Mouse (Mus musculus): ENCODE measurements around the gene Aifm1. TPM values are rescaled to one million over a fixed set of nuclear protein-coding genes. Genes with fewer than 3 reads are reported as not detected.
"Not testable (repeated sequence)": the region's sequence is repeated elsewhere in the genome, so short reads cannot be mapped to it uniquely, and the experiment has no call there.

Aifm1 gene
- total RNA-seq, 2 experiments from 2014 or later, result 39.2 to 48.4 TPM

DNA sequence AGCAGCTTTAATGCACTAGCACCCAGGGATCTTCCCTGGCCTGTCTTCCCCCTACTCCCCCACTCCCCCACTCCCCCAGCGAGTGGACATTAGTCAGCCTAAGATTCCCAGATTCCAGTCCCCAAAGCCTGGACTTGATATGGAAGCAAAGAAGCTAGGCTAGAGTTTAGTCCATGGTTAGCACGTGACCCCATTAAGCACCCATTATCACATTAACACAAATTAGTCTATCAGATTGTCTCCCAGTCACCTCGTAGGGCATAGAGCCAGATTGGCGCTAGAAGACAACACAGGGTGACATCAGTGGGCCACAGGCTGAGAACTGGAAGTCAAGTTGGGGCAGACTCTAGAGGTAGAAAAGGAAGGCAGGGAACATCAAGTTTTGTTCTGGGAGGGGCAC, 52.4 kb downstream of the Aifm1 start:
- no peak for ATAC-seq (ENCODE audit: poor library complexity, severe bottlenecking)

DNA sequence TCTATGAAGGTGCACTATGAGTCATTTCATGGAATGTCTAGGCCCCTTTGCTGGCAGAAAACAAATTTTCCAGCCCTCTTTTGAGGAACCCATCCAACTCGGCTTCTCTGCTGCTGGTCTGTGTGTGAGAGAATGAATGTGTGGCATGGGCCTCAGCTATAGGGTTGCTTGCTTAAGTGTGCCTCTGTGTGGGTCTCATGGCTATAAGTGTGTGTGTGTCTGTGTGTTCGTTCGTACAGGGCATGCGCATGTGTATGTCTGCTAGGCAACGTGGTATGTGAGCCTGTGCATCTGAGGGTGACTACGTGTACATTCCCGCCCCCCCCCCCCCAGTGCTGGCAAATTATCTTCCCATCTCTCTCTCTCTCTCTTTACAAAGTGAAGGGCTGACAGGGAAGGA, 52.9 kb downstream of the Aifm1 start:
- no peak for ATAC-seq (ENCODE audit: poor library complexity, severe bottlenecking)

DNA sequence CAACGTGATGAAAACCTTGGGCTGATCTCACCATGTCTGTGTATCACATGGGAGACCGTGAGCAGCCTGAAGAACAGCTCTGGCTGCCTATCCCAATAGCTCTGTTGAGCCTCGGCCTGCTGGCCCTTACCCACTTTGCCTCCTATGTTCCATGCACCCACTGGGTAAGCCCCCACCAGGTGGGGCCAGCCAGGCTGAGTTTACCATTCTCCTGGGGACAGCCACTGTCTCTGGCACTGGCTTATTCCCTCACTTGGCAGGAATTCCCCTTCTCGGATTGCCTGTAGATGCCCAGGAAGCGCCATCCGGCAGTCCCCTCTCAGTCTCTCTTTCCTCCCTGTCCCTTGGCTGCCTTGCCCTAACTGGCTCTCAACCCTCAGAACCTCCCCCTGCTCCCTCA, 56.4 kb downstream of the Aifm1 start:
- no peak for ATAC-seq (ENCODE audit: poor library complexity, severe bottlenecking)

DNA sequence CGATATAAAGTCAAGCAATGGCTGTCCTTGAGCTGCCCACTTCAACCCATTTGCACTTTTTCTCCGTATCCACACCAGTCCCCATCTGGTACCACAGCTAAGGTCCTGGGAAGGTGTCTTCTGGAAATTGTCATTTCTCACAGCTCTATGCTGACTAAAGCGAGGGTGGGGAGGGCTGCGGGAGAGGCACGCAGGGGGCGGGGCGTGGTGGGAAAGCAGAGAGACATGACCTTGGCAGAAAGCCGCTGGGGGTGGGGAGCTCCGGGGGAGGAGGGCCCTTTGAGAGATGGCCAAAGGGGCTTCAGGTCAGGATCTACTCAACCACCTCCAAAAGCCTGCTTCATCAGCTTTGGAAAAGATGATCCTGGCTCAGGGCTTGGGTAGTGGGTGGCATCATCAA, 58.3 kb downstream of the Aifm1 start:
- ATAC-seq (ENCODE audit: poor library complexity, severe bottlenecking), result no peak

DNA sequence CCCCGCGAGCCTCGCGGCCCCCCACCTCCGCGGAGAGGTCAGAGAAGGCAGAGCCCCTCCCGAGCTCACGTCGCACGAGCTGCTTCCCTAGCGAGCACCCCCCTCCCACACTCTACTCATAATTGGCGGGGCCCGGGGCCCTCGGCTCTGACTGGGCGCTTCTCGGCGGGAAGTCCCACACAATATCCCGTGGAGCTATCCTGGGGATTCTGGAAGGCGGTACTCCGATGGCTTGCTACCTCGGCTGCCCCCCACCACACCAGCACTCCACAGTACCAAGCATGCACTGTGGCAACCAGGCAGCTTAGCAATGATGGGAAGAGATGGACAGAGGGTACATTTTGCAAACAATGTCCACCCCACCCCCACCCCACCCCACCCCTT, 58.9 kb downstream of the Aifm1 start:
- ATAC-seq (ENCODE audit: poor library complexity, severe bottlenecking), result no peak

DNA sequence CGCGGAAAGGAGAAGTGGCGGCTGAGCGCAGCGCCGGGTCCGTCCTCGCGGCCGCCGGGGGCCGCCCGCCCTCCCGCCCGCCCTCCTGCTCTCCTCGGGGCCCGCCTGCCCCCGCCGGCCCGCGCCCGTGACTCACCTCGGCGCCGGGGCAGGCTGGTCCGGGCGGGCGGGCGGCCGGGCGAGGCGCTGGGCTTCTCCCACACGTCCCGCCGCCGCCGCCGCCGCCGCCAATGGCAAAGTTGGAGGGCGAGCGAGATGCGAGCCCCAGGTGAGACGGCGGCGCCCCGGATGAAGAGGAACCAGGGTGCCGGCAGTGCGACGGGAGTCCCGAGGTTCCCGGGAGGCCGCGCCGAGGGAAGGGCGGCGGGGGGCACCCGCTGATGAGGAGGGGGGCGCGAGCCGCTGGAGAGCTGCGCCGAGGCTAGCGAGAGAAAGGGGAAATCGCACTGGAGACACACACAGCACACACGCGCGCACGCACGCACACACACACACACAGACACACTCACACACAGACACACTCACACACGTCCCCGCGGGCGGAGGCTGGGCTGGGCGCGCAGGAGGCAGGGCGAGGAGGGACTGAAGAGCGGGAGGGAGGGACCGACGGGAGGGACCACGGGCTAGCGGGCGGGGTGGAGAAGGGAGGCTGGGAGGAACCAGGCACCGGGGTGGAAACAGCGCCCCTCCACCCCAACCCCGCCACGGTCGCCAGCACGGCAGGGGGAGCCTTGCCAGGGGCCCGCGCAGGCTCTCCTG, 59.4 kb downstream of the Aifm1 start:
- peak; percentile 92 for ATAC-seq (ENCODE audit: poor library complexity, severe bottlenecking)

DNA sequence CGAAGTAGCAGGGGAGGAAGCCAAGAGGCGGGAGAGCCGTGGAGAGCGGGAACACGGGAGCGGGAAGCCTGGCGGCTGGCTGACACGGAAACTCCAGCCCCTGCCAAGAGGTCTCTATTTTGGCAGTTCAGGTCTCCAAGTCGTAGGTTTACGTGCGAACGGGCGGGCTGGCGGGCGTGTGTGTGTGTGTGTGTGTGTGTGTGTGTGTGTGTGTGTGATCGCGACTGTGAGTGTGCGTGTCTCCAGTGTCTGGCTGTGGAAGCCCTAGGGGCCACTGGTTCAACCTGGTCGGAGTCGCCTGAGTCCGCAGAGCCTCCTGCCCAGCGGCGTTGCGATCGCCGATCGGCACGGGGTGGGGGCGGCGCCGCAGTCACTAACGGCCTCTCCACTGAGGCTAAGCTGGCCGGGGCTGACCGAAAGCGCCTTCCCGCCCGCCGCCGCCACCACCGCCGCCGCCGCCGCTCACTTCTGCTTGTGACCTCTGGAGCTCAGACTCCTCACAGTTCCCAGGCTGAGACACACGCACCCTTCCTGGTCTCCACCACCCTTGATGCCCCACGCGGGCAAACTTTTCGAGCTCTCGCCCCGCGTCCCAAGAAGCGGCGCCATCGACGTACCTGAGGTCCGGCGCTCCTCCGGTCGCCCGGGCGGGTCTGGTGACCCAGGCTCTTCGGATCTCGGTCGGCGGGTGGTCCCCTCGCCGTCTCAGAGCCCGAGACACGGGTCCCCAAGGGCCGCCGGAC, 60.3 kb downstream of the Aifm1 start:
- peak; percentile 20 for ATAC-seq (ENCODE audit: poor library complexity, severe bottlenecking)

DNA sequence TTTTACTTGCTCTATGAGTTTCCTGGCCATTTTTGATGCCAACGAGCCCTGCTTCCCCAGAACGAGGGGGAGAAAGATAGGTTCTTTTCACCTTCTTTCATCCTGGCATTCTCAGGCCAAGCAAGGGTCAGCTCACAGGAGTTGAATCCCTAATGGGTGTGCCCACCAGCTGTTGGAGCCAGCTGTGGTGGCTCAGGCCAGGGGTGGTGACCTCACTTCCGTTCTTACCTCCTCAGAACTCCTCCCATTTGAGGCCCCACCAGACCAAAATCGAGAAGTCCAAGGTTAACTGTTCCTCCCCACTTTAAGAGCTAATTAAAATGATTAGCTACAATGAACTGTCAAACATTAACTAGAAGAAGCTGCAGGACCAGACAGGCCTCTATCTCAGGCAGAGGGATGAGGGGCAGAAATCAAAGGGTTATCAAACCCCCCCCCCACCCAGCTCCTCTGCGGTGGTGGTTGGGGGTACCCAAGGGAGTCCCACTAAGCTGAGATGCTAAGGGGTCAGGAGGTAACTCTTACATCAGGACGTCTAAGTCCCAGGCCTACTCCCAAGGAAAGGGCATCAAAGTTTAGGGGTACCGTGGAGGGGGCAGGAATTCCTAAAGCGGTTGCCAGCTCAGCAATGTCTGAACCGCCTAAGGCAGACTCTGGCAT, 61.0 kb downstream of the Aifm1 start:
- peak; percentile 47 for ATAC-seq (ENCODE audit: poor library complexity, severe bottlenecking)

DNA sequence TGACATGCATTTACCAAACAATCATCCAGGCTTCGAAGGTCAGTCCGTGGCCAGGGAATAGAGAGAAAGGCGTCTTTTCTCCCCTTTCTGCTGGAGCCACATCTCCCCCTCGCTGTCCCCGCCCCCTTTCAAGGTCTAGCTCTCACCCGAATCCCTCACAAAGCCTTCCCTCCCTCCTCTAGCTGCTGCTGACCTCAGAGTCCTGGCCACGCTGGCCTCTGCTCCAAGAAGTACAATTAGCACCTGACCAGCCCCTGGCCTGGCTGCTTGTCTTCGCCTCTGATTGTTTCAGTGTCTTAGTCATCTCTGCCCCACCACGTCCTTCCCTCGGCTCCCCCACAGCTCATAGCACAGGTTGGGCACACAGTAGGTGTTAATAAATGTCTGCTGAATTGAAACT, 63.7 kb downstream of the Aifm1 start:
- no peak for ATAC-seq (ENCODE audit: poor library complexity, severe bottlenecking)

DNA sequence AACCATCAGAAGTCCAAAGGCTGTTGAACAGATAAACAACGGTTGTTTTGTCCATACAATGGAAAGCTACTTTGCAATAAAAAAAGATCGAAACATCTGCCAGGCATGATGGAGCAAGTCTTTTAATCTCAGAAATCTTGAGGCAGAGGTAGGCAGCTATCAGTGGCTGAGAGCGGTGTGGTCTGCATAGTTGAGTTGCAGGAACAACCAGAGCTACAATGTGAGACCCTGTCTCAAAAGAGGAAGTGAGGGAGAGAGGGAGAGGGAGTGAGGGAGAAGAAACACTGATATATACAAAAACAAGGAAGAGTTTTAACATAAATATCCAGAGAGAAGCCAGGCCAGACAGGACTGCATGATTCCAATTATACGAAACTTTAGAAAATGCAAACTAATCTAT, 68.7 kb downstream of the Aifm1 start:
- ATAC-seq (ENCODE audit: poor library complexity, severe bottlenecking), result no peak

DNA sequence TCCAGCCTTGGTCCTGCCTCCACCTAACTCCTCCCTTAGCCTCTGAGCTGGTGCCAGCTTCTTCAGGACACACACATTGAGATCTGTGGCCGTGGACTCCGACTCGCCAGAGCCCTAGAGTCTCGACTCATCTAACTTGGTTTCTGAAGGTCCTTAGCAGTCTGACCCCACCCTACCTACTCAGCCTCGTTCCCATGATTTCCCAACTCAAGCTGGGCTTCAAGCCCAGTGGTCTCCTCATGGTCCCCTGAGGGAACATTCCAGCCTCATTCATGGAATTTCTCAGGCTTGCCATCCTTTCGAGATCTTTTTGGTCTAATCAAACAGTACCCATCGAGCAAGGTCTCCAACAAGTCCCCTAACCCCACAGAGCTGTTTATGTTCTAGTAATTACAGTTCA, 71.4 kb downstream of the Aifm1 start:
- no peak for ATAC-seq (ENCODE audit: poor library complexity, severe bottlenecking)

DNA sequence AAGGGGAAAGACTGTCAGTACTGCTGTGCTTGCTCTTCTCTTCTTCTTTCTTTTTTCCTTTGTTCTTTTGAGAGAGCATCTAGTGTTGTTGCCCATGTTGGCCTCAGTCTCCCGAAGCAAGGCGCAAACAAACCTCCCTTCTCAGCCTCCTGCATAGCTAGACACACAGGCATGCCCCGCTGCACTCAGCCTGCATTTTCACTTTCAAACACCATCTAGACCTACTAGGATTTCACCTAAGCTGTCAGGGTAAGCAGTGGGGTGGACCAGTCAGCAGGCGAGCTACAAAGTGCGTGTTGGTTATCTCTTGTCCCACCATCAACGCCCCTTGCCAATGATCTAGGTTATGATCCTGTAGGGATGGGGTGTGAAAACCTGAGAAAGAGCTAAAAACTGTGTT, 71.8 kb downstream of the Aifm1 start:
- no peak for ATAC-seq (ENCODE audit: poor library complexity, severe bottlenecking)

DNA sequence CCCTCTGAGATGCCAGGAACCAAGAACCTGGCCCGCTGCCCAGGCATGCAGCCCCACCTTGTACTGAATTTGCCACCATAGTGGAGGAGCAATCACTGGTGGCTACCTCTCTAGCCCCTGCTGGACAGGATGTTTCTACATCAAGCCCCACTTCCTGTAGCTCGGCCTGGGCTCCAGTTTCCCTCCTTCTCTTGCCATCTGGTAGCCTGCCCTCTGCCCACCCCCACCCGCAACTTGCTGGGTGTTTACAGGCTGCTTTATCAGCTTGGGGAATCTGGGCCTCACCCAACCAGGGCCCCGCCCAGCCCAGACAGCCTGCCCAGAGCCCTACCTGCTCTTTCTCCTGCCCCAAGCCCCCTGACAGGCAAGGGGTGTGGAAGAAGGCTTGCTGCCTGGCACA, 74.3 kb downstream of the Aifm1 start:
- peak; percentile 91 for ATAC-seq (ENCODE audit: poor library complexity, severe bottlenecking)

DNA sequence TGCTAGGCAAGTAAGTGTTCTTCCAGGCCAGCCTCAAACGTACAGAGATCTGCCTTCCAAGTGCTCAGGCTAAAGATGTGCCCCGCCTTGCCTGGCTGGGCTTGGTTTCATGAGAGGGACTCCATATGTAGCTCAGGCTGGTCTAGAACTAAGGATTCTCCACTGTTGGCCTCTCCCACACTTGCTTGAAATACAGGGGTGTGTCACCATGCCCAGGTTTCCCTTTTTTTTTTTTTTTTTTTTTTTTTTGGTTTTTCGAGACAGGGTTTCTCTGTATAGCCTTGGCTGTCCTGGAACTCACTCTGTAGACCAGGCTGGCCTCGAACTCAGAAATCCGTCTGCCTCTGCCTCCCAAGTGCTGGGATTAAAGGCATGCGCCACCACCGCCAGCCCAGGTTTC, 77.3 kb downstream of the Aifm1 start:
- ATAC-seq (ENCODE audit: poor library complexity, severe bottlenecking), result not testable (repeated sequence)

DNA sequence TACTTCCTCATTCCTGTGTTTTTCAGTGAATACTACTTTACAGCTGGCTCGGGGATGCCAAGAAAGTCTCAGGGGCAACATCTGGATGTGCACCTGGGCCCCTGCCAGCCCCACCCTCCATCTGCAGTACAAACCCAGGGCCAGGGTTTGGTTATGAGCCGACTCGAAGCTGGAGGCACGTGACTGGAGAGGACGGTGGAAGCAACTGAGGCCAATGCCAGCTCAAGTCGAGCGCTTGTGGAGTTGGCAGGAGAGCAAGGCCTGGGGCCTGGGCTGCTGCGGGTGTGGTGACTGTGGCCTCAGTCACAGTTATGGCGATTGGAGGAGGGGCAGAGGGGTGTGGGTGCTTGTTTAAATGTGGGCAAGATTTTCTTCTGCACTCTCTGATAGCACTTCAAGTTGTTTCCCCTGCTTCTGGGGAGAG, 77.9 kb downstream of the Aifm1 start:
- ATAC-seq (ENCODE audit: poor library complexity, severe bottlenecking), result 0 out of 2 replicates have a peak, but pooled peaks have one; percentile 15

DNA sequence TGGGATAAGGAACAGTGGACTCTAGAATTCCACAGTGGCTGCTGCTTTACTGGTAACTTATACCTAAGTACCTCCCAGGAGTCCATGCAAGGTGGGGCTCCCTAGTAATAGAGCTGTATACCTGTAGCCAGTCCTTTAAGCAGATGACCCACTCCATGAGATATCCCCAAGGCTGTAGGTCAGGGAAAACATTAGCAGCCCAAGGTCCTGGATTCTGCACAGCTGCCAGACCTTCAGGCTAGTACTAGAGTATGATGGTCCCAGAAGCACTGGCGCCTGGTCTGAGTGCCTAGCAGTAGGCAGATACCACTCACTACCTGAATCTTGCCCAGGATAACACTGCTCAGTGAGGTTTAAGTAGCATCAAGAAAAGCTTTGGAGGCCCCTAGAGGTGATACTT, 79.1 kb downstream of the Aifm1 start:
- no peak for ATAC-seq (ENCODE audit: poor library complexity, severe bottlenecking)

DNA sequence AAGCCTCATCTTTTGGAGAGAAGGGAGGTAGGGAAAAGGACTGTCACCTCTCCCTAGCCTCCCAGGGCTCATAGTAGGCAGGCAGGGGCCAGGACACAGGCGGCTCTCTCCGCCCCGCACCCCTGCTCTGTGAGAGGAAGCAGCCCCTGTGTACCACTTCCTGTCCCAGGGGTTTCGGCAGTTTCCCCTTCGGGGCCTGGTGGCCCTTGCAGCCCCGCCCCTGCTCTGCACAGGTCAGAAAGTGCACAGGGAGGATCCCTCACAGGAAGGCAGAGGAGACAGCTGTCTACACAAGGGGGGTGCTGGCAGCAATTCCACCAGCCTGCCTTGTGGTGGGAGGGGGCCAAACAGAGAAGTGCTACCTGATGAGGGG, 79.8 kb downstream of the Aifm1 start:
- ATAC-seq (ENCODE audit: poor library complexity, severe bottlenecking), result peak; percentile 82

DNA sequence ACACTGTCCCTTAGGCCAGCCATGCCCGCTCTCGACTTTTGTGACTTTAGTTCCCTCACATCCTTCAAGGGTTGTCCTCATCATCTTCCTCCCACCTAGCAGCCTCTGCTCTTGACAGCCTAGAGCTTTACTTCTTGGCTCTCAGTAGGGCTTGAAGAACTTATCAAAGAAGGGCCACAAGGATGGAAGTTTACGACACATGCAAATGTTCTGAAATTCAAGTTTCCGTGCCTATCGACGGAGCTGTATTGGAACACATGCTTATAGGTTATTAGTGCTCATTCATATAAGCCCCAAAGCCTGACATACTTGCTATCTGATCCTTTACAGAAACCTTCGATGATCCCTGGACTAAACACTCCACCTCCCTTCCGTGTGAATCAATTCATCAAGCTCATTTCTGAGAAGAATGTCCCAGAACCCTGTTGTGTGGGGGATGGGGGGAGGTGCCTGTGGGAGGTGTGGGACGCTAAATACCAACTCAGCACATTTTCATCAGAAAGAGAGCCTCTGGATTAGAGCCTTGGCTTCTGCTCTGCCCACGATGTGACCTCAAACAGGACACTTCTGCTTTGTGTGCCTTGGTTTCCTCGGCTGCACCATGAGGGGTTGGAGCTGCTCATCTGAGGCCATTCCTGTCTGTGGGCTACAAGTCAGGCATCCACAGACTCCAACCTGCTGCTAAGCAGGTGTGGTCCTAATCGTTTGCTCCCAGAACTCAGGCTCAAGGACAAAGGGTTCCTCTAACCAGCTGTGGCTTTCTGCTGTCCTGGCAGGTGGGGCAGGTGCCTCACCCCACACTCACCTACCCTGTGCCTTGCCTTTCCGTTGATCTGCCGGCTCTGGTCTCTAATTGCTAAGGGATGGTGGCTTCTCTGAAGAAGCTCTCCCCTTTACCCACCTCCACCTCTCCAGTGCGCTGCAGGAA, 80.5 kb downstream of the Aifm1 start:
- peak; percentile 16; the same call in 1 of the 2 replicates for ATAC-seq (ENCODE audit: poor library complexity, severe bottlenecking)

DNA sequence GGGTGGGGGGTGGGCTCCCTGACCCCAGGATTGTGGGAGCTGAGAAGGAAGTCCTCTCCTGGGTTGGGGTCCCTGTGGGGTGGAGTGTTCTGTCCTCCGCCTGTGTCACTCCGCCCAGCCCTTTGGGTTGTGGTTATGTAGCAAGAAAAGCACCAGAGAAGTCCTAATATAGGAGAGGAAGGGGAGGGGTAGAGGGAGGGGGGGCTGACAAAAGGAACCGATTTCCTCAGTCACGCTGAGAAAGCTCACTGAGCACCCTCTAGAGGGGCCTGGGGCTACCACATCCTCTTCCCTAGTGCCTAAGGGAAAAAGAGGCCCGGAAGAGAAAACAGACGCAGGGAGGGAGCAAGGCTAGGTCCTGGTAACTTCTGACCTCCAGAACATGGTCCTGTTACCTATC, 83.8 kb downstream of the Aifm1 start:
- ATAC-seq (ENCODE audit: poor library complexity, severe bottlenecking), result peak; percentile 49

DNA sequence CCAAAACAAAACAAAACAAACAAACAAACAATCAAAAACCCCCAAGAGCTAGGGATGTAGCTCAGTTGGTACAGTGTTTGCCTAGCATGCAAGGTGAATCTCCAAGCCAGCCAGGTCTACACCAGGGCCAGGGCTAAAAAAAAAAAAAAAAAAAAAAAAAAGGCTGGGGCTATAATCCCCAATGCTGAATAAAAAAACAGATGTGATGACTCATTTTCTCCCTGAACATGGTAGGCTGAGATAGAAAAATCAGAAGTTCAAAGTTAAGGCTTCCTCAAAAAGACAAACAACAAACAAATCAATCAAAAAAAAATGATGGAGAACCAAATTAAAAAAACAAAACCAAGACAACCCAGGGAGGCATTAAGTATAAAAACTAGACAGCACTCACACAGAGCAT, 84.3 kb downstream of the Aifm1 start:
- no peak for ATAC-seq (ENCODE audit: poor library complexity, severe bottlenecking)

DNA sequence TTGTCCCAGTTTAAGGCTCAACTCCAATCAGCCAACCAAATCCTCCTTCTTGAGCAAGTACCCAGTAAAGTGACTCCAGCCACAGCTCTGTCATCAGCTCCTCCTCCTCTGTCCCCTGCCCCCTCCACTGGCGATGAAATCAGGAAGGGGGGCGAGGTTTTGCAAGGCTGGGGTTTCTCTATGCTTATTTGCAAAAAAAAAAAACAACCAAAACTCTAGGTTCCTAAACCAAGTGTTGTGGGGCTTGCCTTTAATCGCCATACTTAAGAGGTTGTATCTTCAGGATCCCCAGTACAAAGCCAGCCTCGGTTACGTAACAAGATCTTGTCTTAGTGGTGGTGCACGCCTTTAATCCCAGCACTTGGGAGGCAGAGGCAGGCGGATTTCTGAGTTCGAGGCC, 84.7 kb downstream of the Aifm1 start:
- peak; percentile 13; the same call in 1 of the 2 replicates for ATAC-seq (ENCODE audit: poor library complexity, severe bottlenecking)

Measured in megakaryocyte, adult 5-6 weeks (primary cell).